Mouse (Mus musculus) brain, embryonic 14.5 days (tissue): ENCODE results near the gene Gm42372.

Experiments
- CTCF ChIP-seq: fragments of 200-500 bp; IDR thresholded peaks from 2 replicates; pipeline ENCODE4 v1.5.1; 2012; ENCODE audit warnings: inconsistent platforms, mild to moderate bottlenecking, moderate library complexity, borderline replicate concordance; ENCODE audit not compliant: insufficient read depth, insufficient read length; ENCODE audit errors: extremely low read depth
- POLR2A ChIP-seq: fragments of 200-500 bp; IDR thresholded peaks from 2 replicates; pipeline ENCODE4 v1.6.1; 2012; ENCODE audit warnings: mild to moderate bottlenecking, inconsistent platforms, borderline replicate concordance; ENCODE audit not compliant: poor library complexity, insufficient read depth, insufficient read length, severe bottlenecking; ENCODE audit errors: extremely low read depth

GRCm38 (mm10) chr7:16995345-16995744 is 12.5 kb downstream of the Gm42372 start:
- TF ChIP-seq CTCF (no peak), POLR2A (no peak)
